Mouse (Mus musculus): ENCODE results near the gene Pfdn4. TPM values are rescaled to one million over a fixed set of nuclear protein-coding genes. Genes with fewer than 3 reads are reported as not detected.
A peak's percentile ranks its signal among the peaks of the same experiment; 100 is the strongest.
"Not testable (repeated sequence)": the region's sequence is repeated elsewhere in the genome, so short reads cannot be mapped to it uniquely, and the experiment has no call there.

Pfdn4 gene
- 10 to 100 TPM; 32.3 to 34.8 TPM for total RNA-seq (2021)
- long read RNA-seq, experiment 1, transcript Pfdn4-201 (4 exons, 935 nt): major isoform, 12 of 13 reads
- long read RNA-seq, experiment 1, partial matches to known transcripts: 0 of 13 reads
- long read RNA-seq, experiment 1, other reads (novel, unspliced or antisense): 1 of 13 reads
- long read RNA-seq, experiment 2, transcript Pfdn4-201 (4 exons, 935 nt): major isoform, 37 of 44 reads
- long read RNA-seq, experiment 2, partial matches to known transcripts: 0 of 44 reads
- long read RNA-seq, experiment 2, other reads (novel, unspliced or antisense): 6 of 44 reads

- peak in 1 of 2 experiments; percentile 24 for DNase-seq (ENCODE audit: low spot score in 2 of 2)
Observed at GRCm38 (mm10) chr2:170496154-170496930, at the start of gene Pfdn4. Gene Pfdn4 (plus strand): TSS chr2:170496428.

DNA sequence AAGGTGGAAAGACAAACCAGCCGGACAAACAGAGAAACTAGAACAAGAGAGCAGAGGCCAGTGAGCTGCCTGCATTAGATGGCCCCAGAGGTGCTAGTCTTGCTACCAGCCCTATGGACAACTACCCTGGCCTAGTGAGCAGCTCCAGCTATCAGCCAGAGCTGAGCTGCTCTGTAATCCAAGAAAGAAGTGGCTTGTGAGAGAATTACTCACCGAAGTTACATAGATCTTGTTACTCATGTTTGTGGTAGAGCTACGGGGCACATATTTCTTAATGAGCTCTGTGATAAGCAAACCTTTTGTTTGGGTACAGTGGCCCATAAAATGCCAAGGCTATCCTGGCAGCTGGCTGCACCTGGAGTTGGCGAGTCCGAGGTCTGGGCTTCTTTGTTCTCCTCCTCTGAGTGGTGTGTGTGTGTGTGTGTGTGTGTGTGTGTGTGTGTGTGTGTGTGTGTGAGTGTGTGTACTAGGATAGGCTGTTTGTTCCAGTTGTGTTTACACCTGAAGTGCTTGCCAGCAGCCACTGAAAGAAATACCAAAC, 49.3 kb upstream of the Pfdn4 start:
- DNase-seq (ENCODE audit: low spot score in 2 of 2): no peak

DNA sequence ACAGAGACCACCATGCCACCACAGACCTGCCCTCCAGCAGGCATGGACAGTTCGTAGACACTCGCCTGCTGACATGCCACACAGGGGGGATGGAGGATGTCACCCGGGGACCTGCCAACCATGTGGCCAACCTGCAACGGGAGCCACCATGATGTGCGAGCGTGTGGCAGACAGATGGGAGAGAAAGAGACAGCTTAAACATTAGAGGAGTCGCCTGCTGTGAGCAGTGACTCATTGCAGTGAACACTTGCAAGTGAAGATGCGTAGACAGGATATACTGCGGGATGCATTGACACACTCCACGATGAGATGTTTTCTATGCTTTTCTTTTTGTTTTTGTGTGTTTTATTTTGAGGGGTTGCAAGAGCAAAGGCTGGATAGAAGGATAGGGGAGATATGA, 48.6 kb upstream of the Pfdn4 start:
- no peak for DNase-seq (ENCODE audit: low spot score in 2 of 2)

- DNase-seq (ENCODE audit: low spot score in 2 of 2): peak; percentile 72 to 81
Observed at GRCm38 (mm10) chr2:170450933-170451332, 45.3 kb upstream of the Pfdn4 start.

DNA sequence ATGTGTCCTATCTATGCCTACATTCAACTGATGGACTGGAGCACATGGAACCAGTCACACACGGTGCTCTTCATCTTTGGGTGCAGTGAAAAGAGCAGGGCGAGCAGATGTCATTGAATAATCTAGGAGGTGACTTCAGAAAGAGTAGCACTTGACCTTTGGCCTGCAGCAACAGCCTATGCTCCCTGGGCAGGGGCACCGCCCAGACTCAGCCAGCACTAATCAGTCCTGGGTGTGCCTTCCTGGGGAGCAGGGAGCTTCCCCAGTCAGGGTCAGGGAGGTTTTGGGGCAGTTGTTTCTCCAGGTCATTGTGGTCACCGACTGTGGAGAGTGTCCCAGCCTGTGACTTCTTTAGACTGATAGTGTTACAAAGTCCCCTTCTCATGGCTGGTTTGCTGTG, 42.4 kb upstream of the Pfdn4 start:
- DNase-seq (ENCODE audit: low spot score in 2 of 2): not testable (repeated sequence)

DNA sequence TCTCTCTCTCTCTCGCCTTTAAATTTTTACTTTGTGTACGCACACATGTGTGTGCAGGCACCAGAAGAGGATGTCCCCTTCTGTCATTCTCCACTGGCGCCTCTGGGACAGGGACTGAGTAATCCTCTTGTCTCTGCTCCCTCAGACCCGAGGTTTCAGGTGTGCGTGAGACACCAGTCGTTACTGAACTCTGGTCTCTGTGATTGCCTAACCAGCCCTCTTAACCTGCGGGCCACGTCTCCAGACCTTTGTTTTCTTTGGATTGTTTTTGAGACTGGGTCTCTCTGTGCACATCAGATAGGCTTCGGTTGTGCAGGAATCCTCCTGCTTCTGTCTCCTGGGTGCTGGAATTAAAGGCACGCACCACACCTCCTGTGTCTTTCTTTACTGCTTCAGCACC, 37.0 kb upstream of the Pfdn4 start:
- DNase-seq (ENCODE audit: low spot score in 2 of 2): no peak

- no peak for DNase-seq (ENCODE audit: low spot score in 2 of 2)
Observed at GRCm38 (mm10) chr2:170459805-170460204, 36.4 kb upstream of the Pfdn4 start.

DNA sequence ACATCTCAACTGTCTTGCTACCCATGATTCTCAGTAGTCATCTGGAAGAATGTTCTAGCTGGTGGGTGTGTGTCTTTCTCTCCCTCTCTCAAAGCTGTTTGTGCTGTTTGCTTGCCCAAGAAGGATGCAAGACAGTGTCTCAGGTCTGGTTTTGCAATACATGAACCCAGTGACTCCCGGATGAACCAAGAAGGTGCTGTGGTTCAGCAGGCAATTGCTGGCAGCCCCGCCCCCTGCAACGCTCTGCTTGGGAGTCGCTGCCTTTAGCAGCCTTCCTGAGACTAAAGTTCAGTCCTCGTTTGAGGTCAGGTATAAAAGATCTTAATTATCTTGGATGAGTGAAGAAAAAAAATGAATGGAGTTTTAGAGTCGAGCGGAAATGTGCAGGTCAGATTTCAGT, 34.6 kb upstream of the Pfdn4 start:
- DNase-seq (ENCODE audit: low spot score in 2 of 2): no peak

DNA sequence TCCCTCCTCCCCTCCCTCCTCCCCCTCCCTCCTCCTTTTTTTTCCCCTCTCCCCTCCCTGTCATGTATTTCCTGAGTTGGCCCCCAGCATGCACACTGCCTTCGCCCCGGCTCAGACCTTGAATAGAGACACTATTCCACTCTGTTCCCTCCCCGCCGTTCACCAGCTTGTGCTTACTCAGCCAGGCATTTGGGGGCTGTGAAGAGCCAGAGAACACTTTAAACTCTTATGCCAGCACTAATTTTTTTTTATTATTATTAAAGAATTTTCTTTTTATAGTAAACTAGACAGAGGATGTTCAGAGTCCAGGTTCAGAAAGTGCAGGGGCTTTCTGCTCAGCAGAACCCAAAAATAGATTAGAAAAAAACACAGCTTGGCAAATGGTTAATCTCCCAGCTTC, 31.4 kb upstream of the Pfdn4 start:
- DNase-seq (ENCODE audit: low spot score in 2 of 2): no peak

GRCm38 (mm10) chr2:170468009-170468408, 28.2 kb upstream of the Pfdn4 start:
- DNase-seq (ENCODE audit: low spot score in 2 of 2): no peak

- peak; percentile 18 to 41 for DNase-seq (ENCODE audit: low spot score in 2 of 2)
Observed at GRCm38 (mm10) chr2:170469616-170470308, 26.5 kb upstream of the Pfdn4 start.

DNA sequence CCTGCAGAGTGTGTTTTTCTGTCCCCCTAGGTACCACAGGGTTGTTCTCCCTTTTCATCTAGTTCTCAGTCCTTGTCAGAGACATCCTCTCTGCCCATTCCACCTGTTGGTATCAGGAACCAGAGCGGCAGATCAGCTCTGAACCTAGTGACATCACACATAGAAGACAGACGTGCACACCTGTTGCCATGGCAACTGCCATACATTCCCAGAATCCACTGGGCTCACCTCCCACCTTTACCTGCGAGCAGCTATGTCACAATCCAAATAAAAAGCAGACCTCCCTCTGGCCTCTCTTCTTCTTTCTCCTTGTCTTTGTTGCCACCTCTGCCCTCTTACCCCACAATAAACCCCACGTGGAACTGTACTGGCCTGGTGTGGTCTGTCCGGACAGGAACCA, 25.6 kb upstream of the Pfdn4 start:
- no peak for DNase-seq (ENCODE audit: low spot score in 2 of 2)

GRCm38 (mm10) chr2:170474125-170474524, 22.1 kb upstream of the Pfdn4 start:
- DNase-seq (ENCODE audit: low spot score in 2 of 2): no peak

DNA sequence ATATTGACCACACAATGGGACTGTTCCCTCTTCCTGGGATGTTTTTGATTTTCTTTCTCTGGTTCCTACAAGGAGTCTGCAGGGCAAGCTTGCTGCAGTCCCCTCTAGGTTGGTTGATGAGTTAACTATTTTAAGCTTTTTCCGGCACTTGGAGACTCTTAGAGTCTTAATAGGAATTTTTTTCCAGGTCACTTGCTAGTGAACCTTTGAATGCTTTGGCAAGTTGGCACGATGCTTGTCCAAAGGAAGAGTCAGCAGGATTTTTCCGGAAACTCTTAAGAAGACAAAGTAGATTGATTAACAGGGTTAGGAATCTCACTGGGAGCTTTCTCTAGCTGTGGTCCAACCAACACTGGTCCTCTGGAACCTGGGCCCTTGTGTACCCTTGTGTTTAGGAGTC, 21.1 kb upstream of the Pfdn4 start:
- no peak for DNase-seq (ENCODE audit: low spot score in 2 of 2)

DNA sequence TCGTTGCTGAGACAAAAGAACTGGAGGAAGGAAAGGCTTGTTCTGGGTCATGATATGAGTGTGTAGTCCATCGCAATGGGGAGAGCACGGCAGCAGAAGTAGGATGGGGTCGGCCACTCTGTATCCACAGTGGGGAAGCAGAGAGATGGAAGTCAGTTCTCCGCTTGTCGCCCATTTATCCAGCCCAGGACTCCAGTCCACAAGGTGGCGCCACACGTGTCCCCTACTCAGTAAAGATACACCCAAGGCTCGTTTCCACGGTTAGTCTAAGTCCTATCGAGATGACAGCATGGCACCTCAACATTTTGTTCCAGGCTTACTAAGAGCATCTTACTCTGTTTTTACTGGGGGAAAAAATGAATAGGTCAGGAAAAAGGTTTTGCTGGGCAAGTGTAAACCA, 20.0 kb upstream of the Pfdn4 start:
- DNase-seq (ENCODE audit: low spot score in 2 of 2): no peak

DNA sequence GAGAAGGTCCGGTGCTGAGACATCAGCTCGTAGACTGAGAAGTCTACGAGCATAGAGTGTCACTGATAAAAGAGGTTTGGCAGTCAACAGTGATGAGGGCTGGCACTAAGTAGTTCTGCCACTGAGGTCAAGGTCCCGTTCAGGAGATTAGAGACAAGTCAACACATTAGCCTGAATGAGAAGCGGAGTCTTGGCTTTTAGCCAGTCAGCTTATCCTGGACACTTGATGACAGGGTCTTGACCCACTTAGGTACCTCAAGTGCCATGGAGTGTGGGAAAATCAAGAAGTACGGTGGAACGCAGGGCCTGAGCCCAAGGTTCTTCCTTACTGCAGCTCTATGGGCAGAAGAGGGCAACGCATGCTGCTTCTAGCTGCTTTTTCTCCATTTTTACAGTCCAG, 19.6 kb upstream of the Pfdn4 start:
- DNase-seq (ENCODE audit: low spot score in 2 of 2): no peak

- DNase-seq (ENCODE audit: low spot score in 2 of 2): no peak
Observed at GRCm38 (mm10) chr2:170482019-170482540, 14.1 kb upstream of the Pfdn4 start.

GRCm38 (mm10) chr2:170483914-170484313, 12.3 kb upstream of the Pfdn4 start:
- no peak for DNase-seq (ENCODE audit: low spot score in 2 of 2)

- DNase-seq (ENCODE audit: low spot score in 2 of 2): no peak
Observed at GRCm38 (mm10) chr2:170487202-170487601, 9.0 kb upstream of the Pfdn4 start.

DNA sequence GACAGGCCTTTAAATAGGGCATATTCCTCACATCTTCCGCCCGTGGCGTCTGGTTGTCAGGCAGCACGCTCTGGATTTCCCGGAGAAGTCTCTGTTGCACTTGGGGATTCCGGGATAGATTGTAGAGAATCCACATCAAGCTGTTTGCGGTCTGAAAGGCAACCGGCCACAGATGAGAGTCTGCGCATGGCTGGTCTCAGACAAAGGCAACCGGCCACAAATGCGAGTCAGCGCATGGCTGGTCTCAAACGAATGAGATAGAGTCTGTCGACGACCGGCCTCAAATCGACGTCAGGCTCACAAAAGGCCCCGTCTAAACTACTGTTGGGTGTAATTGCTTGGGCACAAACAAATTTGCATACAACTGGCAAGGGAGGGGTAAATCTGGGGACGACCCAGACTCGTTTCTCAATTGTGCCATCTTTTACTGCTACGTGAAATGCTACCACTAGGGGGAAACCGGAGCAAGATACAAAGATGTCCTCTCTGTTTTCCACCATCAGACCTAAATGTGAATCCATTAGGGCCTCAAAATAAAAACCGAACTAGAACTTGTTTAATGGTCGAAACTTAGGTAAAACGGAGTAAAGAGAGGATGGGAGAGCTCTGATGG, 8.2 kb upstream of the Pfdn4 start:
- no peak for DNase-seq (ENCODE audit: low spot score in 2 of 2)

All from layer of hippocampus, postnatal 14 days (tissue).